Mouse (Mus musculus) CH12.LX (cell line): ENCODE data around the gene Cd81. TPM values are rescaled to one million over a fixed set of nuclear protein-coding genes. Genes with fewer than 3 reads are reported as not detected.

Experiments
- DNase-seq: peaks from one replicate; pipeline ENCODE4 v3.0.0-alpha.2; 2013; ENCODE audit errors: extremely low read depth
- H3K27ac ChIP-seq: 2 replicates; pipeline ENCODE4 v1.5.1; 2012; ENCODE audit warnings: low read depth, mild to moderate bottlenecking, control low read depth, moderate library complexity; ENCODE audit not compliant: insufficient read depth
- H3K27me3 ChIP-seq: replicated peaks from 2 replicates; pipeline ENCODE3; 2012; ENCODE audit warnings: inconsistent platforms
- H3K36me3 ChIP-seq, 2 experiments: replicated peaks in 1 of 2; 2 replicates each; pipeline versions ENCODE3 to v1.6.1; 2012; ENCODE audit warnings: inconsistent platforms in 1 of 2, low read length in 1 of 2, mild to moderate bottlenecking in 1 of 2, mixed read lengths in 1 of 2, moderate library complexity in 1 of 2; ENCODE audit not compliant: control insufficient read depth in 1 of 2, insufficient read depth in 1 of 2
- H3K4me1 ChIP-seq, 2 experiments: 2 replicates each; pipeline ENCODE4 v1.6.1; 2012; ENCODE audit warnings: inconsistent platforms in 1 of 2, moderate library complexity in 1 of 2; ENCODE audit not compliant: insufficient read depth in 2 of 2, control insufficient read depth in 1 of 2
- H3K4me2 ChIP-seq: 2 replicates; pipeline ENCODE4 v1.6.1; 2012; ENCODE audit warnings: low read depth, mild to moderate bottlenecking, control low read depth; ENCODE audit not compliant: poor library complexity, insufficient read depth, severe bottlenecking
- H3K4me3 ChIP-seq, 3 experiments: fragments of 150-350 bp in 1 of 3; sonication (generic) in 1 of 3; replicated peaks in 1 of 3; 2 replicates each; pipeline versions ENCODE3 to v1.5.1; 2011 to 2012; ENCODE audit warnings: low read depth in 2 of 3, low read length in 2 of 3, mild to moderate bottlenecking in 2 of 3, moderate library complexity in 2 of 3, control low read depth in 1 of 3, improper control_type of control experiment in 1 of 3, inconsistent platforms in 1 of 3, mixed read lengths in 1 of 3; ENCODE audit not compliant: poor library complexity in 1 of 3
- H3K79me2 ChIP-seq: replicated peaks from 2 replicates; pipeline ENCODE4 v1.6.1; 2012; ENCODE audit warnings: mild to moderate bottlenecking, moderate library complexity; ENCODE audit not compliant: control insufficient read depth, poor library complexity, insufficient read depth, severe bottlenecking; ENCODE audit errors: extremely low read depth
- H3K9ac ChIP-seq: 2 replicates; pipeline ENCODE4 v1.6.1; 2012; ENCODE audit warnings: low read depth, mild to moderate bottlenecking, control low read depth, moderate library complexity; ENCODE audit not compliant: insufficient read depth
- H3K9me3 ChIP-seq: replicated peaks from 2 replicates; pipeline ENCODE3; 2012; ENCODE audit warnings: low read length, inconsistent platforms, mixed read lengths
- CHD1 ChIP-seq: IDR thresholded peaks from 2 replicates; pipeline ENCODE4 v1.6.1; 2012; ENCODE audit warnings: low read depth, low read length, improper control_type of control experiment, inconsistent platforms
- CHD2 ChIP-seq: IDR thresholded peaks from 2 replicates; pipeline ENCODE4 v1.6.1; 2011; ENCODE audit warnings: low read length, improper control_type of control experiment
- CTCF ChIP-seq, 2 experiments: IDR thresholded peaks in 1 of 2; conservative IDR thresholded peaks in 1 of 2; 2 replicates each; pipeline ENCODE4 v1.5.1; 2011 to 2012; ENCODE audit warnings: low read depth in 2 of 2, low read length in 2 of 2, improper control_type of control experiment in 1 of 2, inconsistent platforms in 1 of 2, mild to moderate bottlenecking in 1 of 2, moderate library complexity in 1 of 2
- E2F4 ChIP-seq: IDR thresholded peaks from 2 replicates; pipeline ENCODE4 v1.6.1; 2011; ENCODE audit warnings: low read depth, low read length, improper control_type of control experiment; ENCODE audit not compliant: insufficient replicate concordance
- ELF1 ChIP-seq: IDR thresholded peaks from 2 replicates; pipeline ENCODE4 v1.6.1; 2014; ENCODE audit warnings: low read depth, mild to moderate bottlenecking, inconsistent platforms, low read length, improper control_type of control experiment
- ETS1 ChIP-seq: conservative IDR thresholded peaks from 2 replicates; pipeline ENCODE4 v1.6.1; 2012; ENCODE audit warnings: low read depth, mild to moderate bottlenecking, inconsistent platforms, low read length, improper control_type of control experiment, moderate library complexity
- GABPA ChIP-seq: IDR thresholded peaks from 2 replicates; pipeline ENCODE4 v1.6.1; 2012; ENCODE audit warnings: low read depth, low read length, improper control_type of control experiment, inconsistent platforms; ENCODE audit not compliant: insufficient replicate concordance
- IRF4 ChIP-seq: IDR thresholded peaks from 2 replicates; pipeline ENCODE4 v1.6.1; 2014; ENCODE audit warnings: low read depth, mild to moderate bottlenecking, inconsistent platforms, low read length, improper control_type of control experiment
- JUN ChIP-seq: IDR thresholded peaks from 2 replicates; pipeline ENCODE4 v1.6.1; 2011; ENCODE audit warnings: low read depth, mild to moderate bottlenecking, low read length, improper control_type of control experiment, moderate library complexity; ENCODE audit not compliant: insufficient read depth
- KAT2A ChIP-seq: IDR thresholded peaks from 2 replicates; pipeline ENCODE4 v1.6.1; 2012; ENCODE audit warnings: low read length, improper control_type of control experiment, inconsistent platforms; ENCODE audit not compliant: insufficient replicate concordance
- MAFK ChIP-seq: IDR thresholded peaks from 2 replicates; pipeline ENCODE4 v1.6.1; 2011; ENCODE audit warnings: low read length, improper control_type of control experiment; ENCODE audit not compliant: insufficient replicate concordance
- MAX ChIP-seq: IDR thresholded peaks from 2 replicates; pipeline ENCODE4 v1.6.1; 2011; ENCODE audit warnings: low read length, improper control_type of control experiment
- MAZ ChIP-seq: IDR thresholded peaks from 2 replicates; pipeline ENCODE4 v1.6.1; 2012; ENCODE audit warnings: low read depth, mild to moderate bottlenecking, inconsistent platforms, low read length, improper control_type of control experiment, moderate library complexity
- MEF2A ChIP-seq: IDR thresholded peaks from 2 replicates; pipeline ENCODE4 v1.6.1; 2014; ENCODE audit warnings: low read depth, mild to moderate bottlenecking, inconsistent platforms, low read length, improper control_type of control experiment, borderline replicate concordance
- MXI1 ChIP-seq: IDR thresholded peaks from 2 replicates; pipeline ENCODE4 v1.6.1; 2011; ENCODE audit warnings: mild to moderate bottlenecking, low read depth, low read length, improper control_type of control experiment
- NELFE ChIP-seq: IDR thresholded peaks from 2 replicates; pipeline ENCODE4 v1.6.1; 2011; ENCODE audit warnings: low read depth, low read length, improper control_type of control experiment
- PAX5 ChIP-seq: IDR thresholded peaks from 2 replicates; pipeline ENCODE4 v1.6.1; 2012; ENCODE audit warnings: low read length, inconsistent platforms, mixed read lengths
- POLR2AphosphoS2 ChIP-seq: IDR thresholded peaks from 2 replicates; pipeline ENCODE4 v1.6.1; 2011; ENCODE audit warnings: low read depth, low read length, improper control_type of control experiment
- RAD21 ChIP-seq: IDR thresholded peaks from 2 replicates; pipeline ENCODE4 v1.6.1; 2011; ENCODE audit warnings: low read depth, mild to moderate bottlenecking, low read length, improper control_type of control experiment, moderate library complexity
- RCOR1 ChIP-seq: conservative IDR thresholded peaks from 2 replicates; pipeline ENCODE4 v1.6.1; 2012; ENCODE audit warnings: low read depth, mild to moderate bottlenecking, inconsistent platforms, low read length, improper control_type of control experiment
- SIN3A ChIP-seq: IDR thresholded peaks from 2 replicates; pipeline ENCODE4 v1.6.1; 2012; ENCODE audit warnings: low read length, improper control_type of control experiment, inconsistent platforms
- SMC3 ChIP-seq: IDR thresholded peaks from 2 replicates; pipeline ENCODE4 v1.6.1; 2011; ENCODE audit warnings: low read depth, low read length, improper control_type of control experiment
- TBP ChIP-seq: conservative IDR thresholded peaks from 2 replicates; pipeline ENCODE4 v1.6.1; 2011; ENCODE audit warnings: low read depth, low read length, improper control_type of control experiment
- TCF12 ChIP-seq: IDR thresholded peaks from 2 replicates; pipeline ENCODE4 v1.6.1; 2014; ENCODE audit warnings: low read depth, mild to moderate bottlenecking, inconsistent platforms, low read length, improper control_type of control experiment
- UBTF ChIP-seq: IDR thresholded peaks from 2 replicates; pipeline ENCODE4 v1.6.1; 2012; ENCODE audit warnings: low read depth, mild to moderate bottlenecking, inconsistent platforms, low read length, improper control_type of control experiment, moderate library complexity
- USF1 ChIP-seq: IDR thresholded peaks from 2 replicates; pipeline ENCODE4 v1.6.1; 2014; ENCODE audit warnings: low read depth, mild to moderate bottlenecking, inconsistent platforms, low read length, improper control_type of control experiment
- dilution Hi-C: fragments of 300-500 bp; cut with MboI; formaldehyde crosslinking; loops from 2 replicates; pipeline ENCODE4 v1.14.3; 2020; ENCODE audit warnings: low sequenced_read_pairs; ENCODE audit not compliant: extremely low pct_unique_long_range_greater_than_20kb, extremely low pct_ligation_motif_present
- in situ Hi-C: fragments of 300-500 bp; cut with MboI; formaldehyde crosslinking; loops from 3 replicates; pipeline ENCODE4 v1.14.3; 2019; ENCODE audit warnings: low sequenced_read_pairs, low pct_ligation_motif_present, low pct_unique_long_range_greater_than_20kb, mixed read lengths
- polyA plus RNA-seq: library from polyadenylated mRNA; unstranded; fragments of >175 nt; gene quantifications from 2 replicates; pipeline ENCODE4 v1.2.1, GENCODE M21; 2012; ENCODE audit warnings: low read depth; ENCODE audit not compliant: insufficient read length
- total RNA-seq, 2 experiments: library from RNA; depleted of rRNA; stranded (reverse); fragments of 300-350 nt in 1 of 2; fragments of >200 nt in 1 of 2; gene quantifications; 2 replicates each; pipeline ENCODE4 v1.2.3; 2012 to 2014

Gene Cd81
- total and polyA plus RNA-seq, 3 experiments, result 318 to 352 (median 327) TPM

DNA sequence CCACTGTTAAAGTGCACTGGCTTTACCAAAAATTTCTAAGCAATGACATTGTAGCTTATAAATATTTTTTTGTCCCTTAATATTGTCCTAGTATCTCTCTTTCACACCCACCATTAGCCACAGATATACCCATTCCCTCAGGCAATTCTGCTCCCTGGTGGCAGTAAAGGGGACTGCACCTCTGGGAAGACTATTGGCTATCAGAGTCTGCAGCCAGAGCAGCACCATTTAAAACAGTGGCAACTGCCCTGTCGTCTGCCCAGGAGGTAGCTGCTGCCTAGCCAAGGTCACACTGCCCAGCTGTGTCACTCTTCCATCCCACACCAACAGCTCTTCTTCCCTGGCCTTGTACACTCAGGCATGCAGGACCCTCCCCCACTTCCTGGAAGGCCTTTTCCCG is 33.8 kb downstream of the Cd81 start (continued):
- TF ChIP-seq GABPA (no peak), PAX5 (no peak), CTCF (conservative IDR thresholded peaks at IDR 0.05 in 1 of 2, IDR thresholded peaks at IDR 0.05 in 1 of 2; ENCODE audit: low read depth in 2 of 2, low read length in 2 of 2) (peak; percentile 84 to 97), MEF2A (no peak), CHD1 (no peak), ELF1 (0 out of 2 replicates have a peak, but pooled peaks have one; percentile 34), E2F4 (no peak), TBP (no peak), JUN (no peak), SIN3A (no peak), MAFK (no peak), MXI1 (no peak), MAX (no peak), NELFE (peak; percentile 43; the same call in 1 of the 2 replicates), KAT2A (no peak)

- Histone ChIP-seq H3K4me3 (no peak overlapping the region), H3K9me3 (no peaks in the 10 kb centered on the region), H3K27me3 (peaks cover 20% of the 10 kb centered on the region), H3K4me1 (peaks cover 7 to 27% of the 10 kb centered on the region in 2 experiments), H3K9ac (no peak overlapping the region), H3K79me2 (no peaks in the 10 kb centered on the region), H3K4me2 (no peak overlapping the region), H3K27ac (no peak overlapping the region), H3K36me3 (no peaks in the 10 kb centered on the region)
- DNase-seq, result no peak
- in situ Hi-C loops, result no loop called here
- no peak for TF ChIP-seq GABPA
- no peak for TF ChIP-seq TCF12
- TF ChIP-seq USF1, result no peak
- TF ChIP-seq RCOR1, result no peak
- TF ChIP-seq TBP, result no peak
- peak in 1 of 2 experiments; percentile 63; a peak in 2 of 4 replicates for TF ChIP-seq CTCF (conservative IDR thresholded peaks at IDR 0.05 in 1 of 2, IDR thresholded peaks at IDR 0.05 in 1 of 2; ENCODE audit: low read depth in 2 of 2, low read length in 2 of 2)
- TF ChIP-seq MAZ, result no peak
- no peak for TF ChIP-seq MEF2A
- TF ChIP-seq CHD2, result no peak
- peak; percentile 57 for TF ChIP-seq RAD21
- TF ChIP-seq SMC3, result peak; percentile 50
- no peak for TF ChIP-seq POLR2AphosphoS2
- TF ChIP-seq PAX5, result no peak
- no peak for TF ChIP-seq UBTF
- TF ChIP-seq MXI1, result no peak
- no peak for TF ChIP-seq MAX
- TF ChIP-seq CHD1, result no peak
- 0 out of 2 replicates have a peak, but pooled peaks have one; percentile 21 for TF ChIP-seq NELFE
- no peak for TF ChIP-seq ETS1
- no peak for TF ChIP-seq IRF4
- dilution Hi-C loops, result no loop called here
These were observed 34.6 kb downstream of the Cd81 start for GRCm38 (mm10) chr7:143087070-143087579.
